Mouse (Mus musculus): ENCODE data around the gene Mycbpap. TPM values are rescaled to one million over a fixed set of nuclear protein-coding genes. Genes with fewer than 3 reads are reported as not detected.

The Mycbpap gene
- polyA plus RNA-seq, 1 experiment from 2014 or later: 1.9 TPM

DNA sequence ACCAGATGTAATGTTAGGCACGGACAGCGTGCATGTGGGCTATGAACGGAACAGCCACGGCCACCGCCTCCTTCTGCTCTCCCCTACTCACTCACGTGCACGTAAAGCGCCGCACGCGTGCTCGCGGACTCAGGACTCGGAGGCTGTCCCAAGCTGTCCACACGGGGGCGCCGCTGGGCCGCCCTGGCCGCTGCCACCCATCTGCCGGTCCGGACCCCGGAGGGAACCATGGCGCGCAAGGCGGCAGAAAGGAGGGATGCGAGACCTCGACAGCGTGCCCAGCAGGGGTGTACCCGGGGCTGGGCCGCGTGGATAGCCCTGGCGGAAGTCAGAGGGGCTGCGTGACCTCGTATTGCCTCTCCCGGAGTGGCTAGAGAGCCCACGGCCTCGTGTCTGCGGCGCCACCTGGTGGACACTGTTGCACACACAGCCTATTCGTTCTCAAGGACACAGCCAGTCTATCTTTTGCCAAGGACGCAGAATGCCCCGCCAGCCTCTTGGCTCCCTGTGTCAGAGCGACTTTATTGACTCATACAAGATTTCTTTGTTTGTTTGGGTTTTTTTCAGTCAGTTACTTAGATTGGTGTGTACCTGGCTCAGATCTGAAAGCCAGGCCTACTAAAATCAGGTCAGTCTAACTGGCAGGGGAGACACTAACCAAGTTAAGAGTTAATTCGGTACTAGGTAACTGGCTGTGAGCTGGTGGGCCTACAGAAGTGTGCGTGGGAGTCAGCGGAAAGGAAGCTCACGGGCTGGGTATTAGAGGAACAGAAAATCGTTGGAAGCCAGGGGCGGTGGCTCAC is 27.5 kb upstream of the Mycbpap start, which contains the start of gene Rsad1:
Gene Rsad1 (minus strand): TSS at position 368 of the 803 bp plus-strand sequence.
- H3K36me3 ChIP-seq: no peaks in the 10 kb centered on the region
- H3K9ac ChIP-seq: peak within 1 kb of the TSS; percentile 66
- 3% methylated on average over 49 of the region's 49 CpGs for WGBS
- H3K27ac ChIP-seq: peak within 1 kb of the TSS; percentile 90
- H3K4me2 ChIP-seq: peak within 1 kb of the TSS; percentile 95
- peaks cover 10% of the 10 kb centered on the region for H3K4me1 ChIP-seq
- ATAC-seq (ENCODE audit: insufficient read depth, low FRiP score, low read depth): peak; percentile 84
- H3K27me3 ChIP-seq (replicated peaks): no peaks in the 10 kb centered on the region
- H3K4me3 ChIP-seq (replicated peaks): peak within 1 kb of the TSS; percentile 75
- H3K9me3 ChIP-seq: no peaks in the 10 kb centered on the region

DNA sequence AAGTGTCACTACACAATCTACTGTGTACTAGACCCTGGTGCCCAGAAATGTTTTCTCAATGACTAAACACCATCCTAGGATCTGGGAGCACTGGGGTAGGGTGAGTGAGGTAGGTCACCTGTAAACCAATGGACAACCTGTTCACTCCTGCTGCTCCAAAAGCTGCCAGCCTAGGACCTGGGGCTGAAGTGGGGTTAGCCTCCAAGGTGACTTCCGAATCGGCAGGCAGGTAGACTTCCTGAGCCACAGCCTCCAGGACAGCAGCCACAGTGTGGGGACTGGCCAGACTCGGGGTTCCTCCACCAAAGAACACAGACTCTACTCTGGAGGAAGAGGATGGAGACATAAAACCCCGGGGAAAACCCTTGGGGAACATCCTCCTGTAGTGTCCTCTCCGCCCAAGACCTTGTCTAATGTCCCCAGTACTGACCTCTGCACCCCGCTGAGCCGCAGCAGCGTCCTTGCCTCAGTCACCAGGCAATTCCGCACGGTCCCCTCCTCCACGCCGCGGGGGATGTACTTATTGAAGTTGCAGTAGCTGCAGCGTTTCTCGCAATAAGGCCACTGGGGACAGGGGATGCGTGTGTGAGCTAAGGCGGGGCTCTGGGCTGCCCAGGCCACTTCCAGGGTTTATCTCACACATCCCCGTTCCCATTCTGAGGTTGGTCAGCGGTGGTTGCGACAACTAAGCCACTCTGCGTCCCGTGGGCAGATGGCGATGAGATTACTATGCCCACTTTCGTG is 26.7 kb upstream of the Mycbpap start:
- Histone ChIP-seq H3K9ac (peak overlapping the region; percentile 66; the same call in 1 of the 2 replicates), H3K9me3 (no peaks in the 10 kb centered on the region), H3K27me3 (replicated peaks) (no peaks in the 10 kb centered on the region), H3K4me3 (replicated peaks) (peak overlapping the region; percentile 75), H3K27ac (no peak overlapping the region), H3K36me3 (no peaks in the 10 kb centered on the region), H3K4me1 (peaks cover 10% of the 10 kb centered on the region), H3K4me2 (peak overlapping the region; percentile 95)
- 11% methylated on average over 24 of the region's 24 CpGs for WGBS
- peak; percentile 13; the same call in 1 of the 2 replicates for ATAC-seq (ENCODE audit: insufficient read depth, low FRiP score, low read depth)

DNA sequence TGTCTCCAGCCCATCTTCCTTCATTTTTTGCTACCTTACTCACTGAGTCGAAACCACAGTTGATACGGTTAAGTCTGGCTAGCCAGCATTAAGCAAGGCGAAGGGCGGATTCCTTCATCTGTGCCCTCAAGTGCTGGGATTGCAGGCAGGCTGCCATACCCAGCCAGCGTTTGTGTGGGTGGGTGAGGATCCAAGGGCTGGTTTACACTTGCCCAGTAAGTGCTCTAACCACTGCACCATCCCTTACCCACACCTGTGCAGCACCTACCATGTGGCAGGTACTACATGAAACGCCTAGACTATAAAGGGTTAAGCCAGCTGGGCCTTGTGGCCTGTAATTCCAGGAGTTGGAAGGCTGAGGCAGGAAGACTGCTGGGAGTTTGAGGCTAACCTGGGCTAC is 25.7 kb upstream of the Mycbpap start:
- H3K36me3 ChIP-seq: no peaks in the 10 kb centered on the region
- peaks cover 10% of the 10 kb centered on the region for H3K4me1 ChIP-seq
- no peak overlapping the region for H3K4me3 ChIP-seq (replicated peaks)
- H3K4me2 ChIP-seq: no peak overlapping the region
- H3K27ac ChIP-seq: no peak overlapping the region
- H3K27me3 ChIP-seq (replicated peaks): no peaks in the 10 kb centered on the region
- no peaks in the 10 kb centered on the region for H3K9me3 ChIP-seq
- 90% methylated on average over 6 of the region's 6 CpGs for WGBS
- ATAC-seq (ENCODE audit: insufficient read depth, low FRiP score, low read depth): no peak
- H3K9ac ChIP-seq: no peak overlapping the region

DNA sequence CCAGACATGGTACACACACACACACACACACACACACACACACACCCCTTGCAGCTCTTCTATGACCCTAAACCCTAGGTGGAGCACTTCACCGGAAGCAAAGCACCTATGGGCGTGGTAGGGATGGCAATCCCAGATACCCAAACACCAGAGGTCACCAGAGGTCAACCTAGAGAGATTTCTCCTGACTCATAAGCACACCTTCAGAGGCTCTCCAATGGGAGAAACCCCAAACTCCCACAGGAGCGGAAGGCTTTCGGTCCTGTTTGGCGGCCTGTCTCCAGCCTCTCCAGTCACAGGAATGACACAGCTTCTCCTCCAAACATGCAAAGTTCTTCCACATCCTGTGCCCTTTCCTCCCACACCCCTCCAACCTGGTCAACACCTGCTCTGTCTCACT is 24.8 kb upstream of the Mycbpap start:
- 94% methylated on average over 5 of the region's 5 CpGs for WGBS
- H3K4me1 ChIP-seq: peaks cover 10% of the 10 kb centered on the region
- no peaks in the 10 kb centered on the region for H3K36me3 ChIP-seq
- H3K9me3 ChIP-seq: no peaks in the 10 kb centered on the region
- H3K27me3 ChIP-seq (replicated peaks): no peaks in the 10 kb centered on the region
- no peak overlapping the region for H3K9ac ChIP-seq
- H3K4me3 ChIP-seq (replicated peaks): no peak overlapping the region
- no peak overlapping the region for H3K27ac ChIP-seq
- ATAC-seq (ENCODE audit: insufficient read depth, low FRiP score, low read depth): no peak
- H3K4me2 ChIP-seq: no peak overlapping the region

DNA sequence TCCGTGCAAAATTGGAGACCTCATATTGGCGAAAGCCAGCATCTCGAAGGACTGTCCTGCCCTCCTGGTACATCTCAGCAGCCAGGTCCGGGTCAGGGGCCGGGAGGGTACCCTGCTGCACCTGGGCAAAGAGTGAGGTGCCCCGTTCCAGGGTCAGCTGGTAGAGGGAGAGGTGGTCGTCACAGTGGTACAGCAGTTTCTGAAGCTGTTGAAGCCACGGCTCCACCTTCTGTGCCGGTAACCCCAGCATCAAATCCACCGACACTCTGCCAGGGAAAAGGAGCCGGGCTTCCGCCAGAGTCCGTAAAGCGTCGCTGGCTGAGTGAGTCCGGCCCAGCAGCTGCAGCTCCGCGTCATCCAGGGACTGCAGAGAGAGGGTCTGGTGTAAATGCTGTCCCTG is 22.9 kb upstream of the Mycbpap start:
- ATAC-seq (ENCODE audit: insufficient read depth, low FRiP score, low read depth): no peak
- H3K27me3 ChIP-seq (replicated peaks): no peaks in the 10 kb centered on the region
- H3K9me3 ChIP-seq: no peaks in the 10 kb centered on the region
- H3K4me2 ChIP-seq: peak overlapping the region; percentile 22
- no peak overlapping the region for H3K9ac ChIP-seq
- peaks cover 8% of the 10 kb centered on the region for H3K4me1 ChIP-seq
- no peaks in the 10 kb centered on the region for H3K36me3 ChIP-seq
- no peak overlapping the region for H3K4me3 ChIP-seq (replicated peaks)
- WGBS: 56% methylated on average over 18 of the region's 18 CpGs
- H3K27ac ChIP-seq: no peak overlapping the region

DNA sequence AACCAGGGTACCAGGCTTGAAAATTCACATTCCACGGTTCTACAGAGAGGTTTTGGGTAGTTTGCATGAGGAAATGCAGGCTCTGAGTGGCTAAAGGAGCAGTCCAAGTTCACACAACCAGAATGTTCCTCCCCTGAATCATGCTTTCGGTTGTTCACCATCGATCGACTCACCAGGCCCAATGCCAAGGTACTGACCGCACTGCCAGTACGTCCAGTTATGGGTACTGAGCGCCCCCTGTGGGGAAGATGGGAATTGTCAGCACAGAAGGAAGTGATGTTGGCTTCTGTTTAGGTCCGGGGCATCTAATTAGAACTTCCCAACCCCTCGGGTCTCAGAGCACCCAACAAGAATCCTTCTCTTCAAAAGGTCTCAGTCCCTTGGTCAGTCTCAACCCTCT is 22.4 kb upstream of the Mycbpap start:
- WGBS: 28% methylated on average over 9 of the region's 9 CpGs
- H3K27ac ChIP-seq: no peak overlapping the region
- H3K4me3 ChIP-seq (replicated peaks): no peak overlapping the region
- no peaks in the 10 kb centered on the region for H3K27me3 ChIP-seq (replicated peaks)
- H3K9ac ChIP-seq: no peak overlapping the region
- peak overlapping the region; percentile 22 for H3K4me2 ChIP-seq
- H3K9me3 ChIP-seq: no peaks in the 10 kb centered on the region
- ATAC-seq (ENCODE audit: insufficient read depth, low FRiP score, low read depth): no peak
- H3K36me3 ChIP-seq: no peaks in the 10 kb centered on the region
- H3K4me1 ChIP-seq: peaks cover 5% of the 10 kb centered on the region

DNA sequence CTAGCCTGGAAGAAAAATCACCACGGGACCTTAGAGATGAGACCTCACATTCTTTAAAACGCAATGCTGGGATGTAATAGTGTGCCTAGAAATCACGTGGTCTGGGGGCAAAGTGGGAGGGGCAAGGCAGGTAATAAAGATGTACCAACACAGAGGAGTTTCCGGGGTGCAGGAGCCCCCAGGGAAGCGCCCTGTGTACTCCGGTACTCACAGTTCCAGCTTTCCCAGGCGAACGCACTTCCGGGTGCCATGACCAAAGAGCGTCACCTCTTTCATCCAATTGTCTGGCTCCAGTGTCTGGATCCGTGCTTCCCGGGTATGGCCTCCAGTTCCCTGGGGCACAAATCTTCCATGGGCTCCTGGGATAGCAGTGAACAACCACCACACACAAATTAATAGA is 21.8 kb upstream of the Mycbpap start:
- Histone ChIP-seq H3K9me3 (no peaks in the 10 kb centered on the region), H3K27me3 (replicated peaks) (no peaks in the 10 kb centered on the region), H3K4me1 (peaks cover 4% of the 10 kb centered on the region), H3K4me3 (replicated peaks) (no peak overlapping the region), H3K27ac (no peak overlapping the region), H3K36me3 (no peaks in the 10 kb centered on the region), H3K9ac (no peak overlapping the region), H3K4me2 (no peak overlapping the region)
- no peak for ATAC-seq (ENCODE audit: insufficient read depth, low FRiP score, low read depth)
- 86% methylated on average over 12 of the region's 12 CpGs for WGBS

DNA sequence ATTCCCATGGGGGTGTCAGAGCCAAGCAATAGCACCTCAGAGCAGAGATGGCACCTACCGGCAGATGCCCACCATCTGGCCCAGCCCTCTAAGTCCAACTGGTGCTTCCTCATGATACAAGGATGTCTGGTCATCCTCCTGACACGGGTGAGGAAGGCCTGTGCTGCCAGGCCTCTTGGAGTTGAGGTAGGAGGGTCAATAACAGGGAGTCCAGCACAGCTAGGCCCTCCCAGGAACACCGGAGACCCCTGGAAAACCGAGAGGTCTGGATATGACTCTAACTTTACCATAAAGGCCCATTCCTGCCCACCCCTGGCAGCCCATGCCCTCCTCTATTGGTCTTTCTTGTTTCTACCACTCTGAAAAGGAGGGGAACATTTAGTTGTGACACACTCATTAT is 20.9 kb upstream of the Mycbpap start:
- H3K27ac ChIP-seq: no peak overlapping the region
- no peak overlapping the region for H3K4me3 ChIP-seq (replicated peaks)
- H3K4me2 ChIP-seq: no peak overlapping the region
- no peak overlapping the region for H3K9ac ChIP-seq
- 84% methylated on average over 4 of the region's 4 CpGs for WGBS
- H3K36me3 ChIP-seq: no peaks in the 10 kb centered on the region
- no peak for ATAC-seq (ENCODE audit: insufficient read depth, low FRiP score, low read depth)
- H3K9me3 ChIP-seq: no peaks in the 10 kb centered on the region
- H3K4me1 ChIP-seq: no peaks in the 10 kb centered on the region
- H3K27me3 ChIP-seq (replicated peaks): no peaks in the 10 kb centered on the region

DNA sequence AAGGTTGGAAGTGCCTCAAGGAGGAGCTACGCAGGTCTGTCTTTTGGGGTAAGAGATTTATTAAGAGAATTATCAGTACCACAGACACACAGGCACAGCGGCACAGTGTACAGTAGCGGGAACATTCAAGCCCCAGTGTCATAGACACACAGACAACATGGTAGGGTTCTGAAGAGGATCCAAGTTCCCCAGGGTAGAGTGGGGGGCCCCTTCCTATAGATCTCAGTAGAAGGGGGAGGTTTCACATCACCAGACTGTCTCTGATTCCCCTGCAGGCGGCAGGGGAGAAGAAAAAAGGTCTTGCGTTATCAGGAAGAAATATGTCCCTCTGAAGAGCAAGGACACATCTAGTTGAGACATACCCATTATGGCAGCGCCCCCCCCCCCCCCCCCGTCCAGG is 18.2 kb upstream of the Mycbpap start:
- Histone ChIP-seq H3K4me3 (replicated peaks) (no peak overlapping the region), H3K9ac (no peak overlapping the region), H3K27ac (no peak overlapping the region), H3K4me1 (no peaks in the 10 kb centered on the region), H3K27me3 (replicated peaks) (no peaks in the 10 kb centered on the region), H3K36me3 (no peaks in the 10 kb centered on the region), H3K4me2 (no peak overlapping the region), H3K9me3 (no peaks in the 10 kb centered on the region)
- ATAC-seq (ENCODE audit: insufficient read depth, low FRiP score, low read depth): no peak
- 78% methylated on average over 7 of the region's 7 CpGs for WGBS

DNA sequence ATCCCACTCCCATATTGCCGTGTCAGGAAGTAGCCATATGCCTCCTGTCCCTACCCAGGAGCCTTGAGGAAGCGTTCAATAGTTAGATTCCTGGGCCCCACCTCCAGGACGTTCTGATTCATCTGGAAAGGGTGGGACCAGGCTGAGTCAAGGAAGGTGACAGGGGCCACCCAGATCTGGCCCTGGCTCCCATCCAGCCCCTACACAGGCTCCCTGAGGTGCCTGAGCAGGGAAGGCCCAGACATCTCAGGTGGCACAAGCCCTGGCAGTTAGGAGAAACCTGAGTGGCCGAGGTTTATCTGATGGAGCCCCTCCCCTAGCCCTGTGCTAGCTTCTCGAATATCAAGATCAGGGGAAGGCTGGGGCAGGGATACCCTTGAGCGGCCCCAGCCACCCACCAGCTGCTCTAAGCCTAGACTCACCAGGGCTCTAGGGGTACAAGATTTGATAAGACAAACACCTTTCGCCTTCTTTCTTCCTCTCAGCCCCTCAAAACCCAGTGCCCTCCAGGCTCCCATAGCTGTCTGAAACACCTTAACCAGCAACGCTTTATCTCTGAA is 17.3 kb upstream of the Mycbpap start:
- Histone ChIP-seq H3K9ac (no peak overlapping the region), H3K27me3 (replicated peaks) (no peaks in the 10 kb centered on the region), H3K4me1 (no peaks in the 10 kb centered on the region), H3K36me3 (no peaks in the 10 kb centered on the region), H3K4me3 (replicated peaks) (no peak overlapping the region), H3K4me2 (no peak overlapping the region), H3K27ac (no peak overlapping the region), H3K9me3 (no peaks in the 10 kb centered on the region)
- WGBS: 57% methylated on average over 8 of the region's 8 CpGs
- ATAC-seq (ENCODE audit: insufficient read depth, low FRiP score, low read depth): peak; percentile 60; the same call in 1 of the 2 replicates

DNA sequence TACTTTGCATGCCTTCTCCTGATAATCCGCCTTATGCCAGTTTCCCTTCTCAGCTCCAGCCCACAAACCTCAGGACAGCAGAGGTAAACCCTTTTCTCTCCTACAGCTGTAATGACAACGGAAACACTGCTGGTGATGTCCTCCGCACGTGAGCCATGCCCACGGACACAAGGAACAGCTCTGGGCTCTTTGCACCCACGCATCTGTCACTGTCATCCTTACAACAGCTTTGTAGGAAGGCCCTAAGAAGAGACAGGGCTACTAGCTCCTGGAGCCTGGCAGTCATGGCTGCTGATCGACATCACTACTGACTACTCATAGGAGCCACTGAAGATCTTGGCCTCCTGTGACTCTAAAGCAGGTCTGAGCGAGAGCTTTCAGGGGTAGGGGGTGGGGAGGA is 11.6 kb upstream of the Mycbpap start:
- Histone ChIP-seq H3K36me3 (no peaks in the 10 kb centered on the region), H3K4me2 (no peak overlapping the region), H3K4me1 (no peaks in the 10 kb centered on the region), H3K27me3 (replicated peaks) (no peaks in the 10 kb centered on the region), H3K27ac (no peak overlapping the region), H3K4me3 (replicated peaks) (no peak overlapping the region), H3K9ac (no peak overlapping the region), H3K9me3 (no peaks in the 10 kb centered on the region)
- no peak for ATAC-seq (ENCODE audit: insufficient read depth, low FRiP score, low read depth)
- WGBS: 77% methylated on average over 8 of the region's 8 CpGs

DNA sequence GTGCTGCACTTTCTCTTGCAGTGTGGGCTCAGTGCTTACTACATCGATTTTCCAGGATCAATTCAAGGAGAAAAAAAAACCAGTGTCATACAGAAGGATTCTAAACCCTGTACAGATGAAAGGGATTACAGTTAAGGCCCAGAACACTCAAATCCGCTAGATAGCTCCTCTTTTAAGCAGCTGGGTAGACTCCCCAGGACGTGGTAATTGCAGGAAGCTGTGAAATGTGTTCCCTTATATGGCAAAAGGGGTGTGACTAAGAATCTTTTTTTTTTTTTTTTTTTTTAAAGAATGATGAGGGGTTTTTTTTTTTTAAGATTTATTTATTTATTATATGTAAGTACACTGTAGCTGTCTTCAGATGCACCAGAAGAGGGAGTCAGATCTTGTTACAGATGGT is 7.3 kb upstream of the Mycbpap start:
- no peak overlapping the region for H3K9ac ChIP-seq
- no peak for ATAC-seq (ENCODE audit: insufficient read depth, low FRiP score, low read depth)

More for the DNA sequence above, 7.3 kb upstream of the Mycbpap start:
- no peak overlapping the region for H3K4me3 ChIP-seq (replicated peaks)
- H3K4me1 ChIP-seq: 0 out of 2 replicates have a peak, but pooled peaks cover 3% of the 10 kb centered on the region
- no peak overlapping the region for H3K27ac ChIP-seq
- WGBS: 41% methylated on average over 3 of the region's 3 CpGs
- no peak overlapping the region for H3K4me2 ChIP-seq
- H3K9me3 ChIP-seq: no peaks in the 10 kb centered on the region
- H3K27me3 ChIP-seq (replicated peaks): no peaks in the 10 kb centered on the region
- no peaks in the 10 kb centered on the region for H3K36me3 ChIP-seq
